ENCODE assay signal across 8 mouse cellular contexts in the genomic region with DNA sequence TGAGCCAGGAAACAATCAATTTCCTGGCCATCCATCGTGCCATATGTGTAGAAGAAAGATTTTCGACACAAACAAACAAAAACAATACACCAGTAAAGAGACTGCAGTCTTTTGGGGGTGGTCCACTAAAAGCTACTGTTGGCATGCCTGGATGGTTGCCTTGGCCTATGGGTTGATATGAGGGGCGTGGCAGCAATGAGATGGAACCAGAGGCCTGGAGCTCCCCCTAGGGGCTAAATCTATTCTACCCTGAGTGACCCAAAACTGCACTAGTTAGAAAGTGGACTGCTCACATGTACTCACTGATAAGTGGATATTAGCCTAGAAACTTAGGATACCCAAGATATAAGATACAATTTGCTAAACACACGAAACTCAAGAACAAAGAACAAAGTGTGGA.
DNase-seq lines count a peak whose midpoint lies in the region; ATAC-seq and TF ChIP-seq lines count a peak whose summit lies in the region.

No protein-coding gene starts in this region.

- no peaks in the 10 kb centered on the region for H3K9me3 ChIP-seq in heart, embryonic 12.5 days (replicated peaks)
- H3K9me3 ChIP-seq in ES-E14 (ENCODE audit: control insufficient read depth, insufficient read depth, low read depth, low read length), result no peaks in the 10 kb centered on the region

- DNase-seq in heart, adult 2 months, result peak; percentile 40 to 51
- peak; percentile 53 for DNase-seq in ES-E14 (ENCODE audit: low read depth, low spot score)
- DNase-seq in c-Kit-positive CD71-positive TER-119-positive erythroid progenitor cells, embryonic 14.5 days (ENCODE audit: low spot score), result peak; percentile 67
- DNase-seq in heart, adult 8-10 months (ENCODE audit: low spot score), result peak; percentile 61
- DNase-seq in layer of hippocampus, postnatal 36 days, result peak; percentile 28 to 38
- peak; percentile 81 for DNase-seq in thymus, postnatal 4 days

- ATAC-seq in heart, embryonic 12.5 days (ENCODE audit: insufficient number of reproducible peaks, low FRiP score), result no peak
- ATAC-seq in megakaryocyte progenitor cell, adult 5-6 weeks (replicated peaks; ENCODE audit: poor library complexity), result peak; percentile 86

- WGBS in heart, adult 2 months, result 56% methylated on average over 4 of the region's 4 CpGs
- 58% methylated on average over 4 of the region's 4 CpGs for WGBS in heart, embryonic 12.5 days

- intact Hi-C loops in heart, adult 2 months (cut with DNase I), result loop anchor here (5.0 kb wide), 1 partner anchor 257 kb away; a partner anchor contains a TSS

- H3K4me2 ChIP-seq in heart, embryonic 12.5 days, result no peak overlapping the region

- TF ChIP-seq EP300 in heart, adult 2 months (IDR thresholded peaks at IDR 0.05; ENCODE audit: insufficient read depth, low read depth, low read length), result no peak

- H3K27me3 ChIP-seq in heart, adult 2 months (ENCODE audit: control insufficient read depth, insufficient read depth, low read length), result no peaks in the 10 kb centered on the region
- H3K27me3 ChIP-seq in heart, embryonic 12.5 days (replicated peaks), result no peaks in the 10 kb centered on the region

- no peak overlapping the region for H3K4me3 ChIP-seq in heart, adult 2 months
- no peak overlapping the region for H3K4me3 ChIP-seq in heart, embryonic 12.5 days
- no peak overlapping the region for H3K4me3 ChIP-seq in ES-E14 (ENCODE audit: insufficient read depth in 1 of 2, low read depth in 1 of 2, low read length in 2 of 2, poor library complexity in 1 of 2, severe bottlenecking in 1 of 2)

- no peak overlapping the region for H3K27ac ChIP-seq in heart, adult 2 months
- H3K27ac ChIP-seq in heart, embryonic 12.5 days (ENCODE audit: poor library complexity, severe bottlenecking), result no peak overlapping the region
- H3K27ac ChIP-seq in ES-E14 (ENCODE audit: insufficient read depth, low read depth, low read length, poor library complexity, severe bottlenecking), result no peak overlapping the region

- no peak overlapping the region for H3K9ac ChIP-seq in heart, adult 2 months (ENCODE audit: low read depth, low read length)
- no peak overlapping the region for H3K9ac ChIP-seq in heart, embryonic 12.5 days
- H3K9ac ChIP-seq in ES-E14 (ENCODE audit: insufficient read depth, low read depth, low read length, poor library complexity, severe bottlenecking), result no peak overlapping the region

- H3K79me2 ChIP-seq in heart, adult 2 months (replicated peaks; ENCODE audit: control insufficient read depth, insufficient read depth, low read length), result no peaks in the 10 kb centered on the region

- peak; percentile 63 for TF ChIP-seq CTCF in heart, adult 2 months (IDR thresholded peaks at IDR 0.05)

- TF ChIP-seq POLR2A in heart, adult 2 months (IDR thresholded peaks at IDR 0.05; ENCODE audit: insufficient read depth, low read depth, low read length), result no peak

- H3K4me1 ChIP-seq in heart, adult 2 months (ENCODE audit: control insufficient read depth, insufficient read depth, low read length), result no peaks in the 10 kb centered on the region
- H3K4me1 ChIP-seq in heart, embryonic 12.5 days (replicated peaks), result no peaks in the 10 kb centered on the region
- no peaks in the 10 kb centered on the region for H3K4me1 ChIP-seq in ES-E14 (ENCODE audit: control insufficient read depth in 2 of 2, insufficient read depth in 2 of 2, low read length in 2 of 2, poor library complexity in 1 of 2)

- in situ Hi-C loops in ES-E14 (cut with MboI; ENCODE audit: low sequenced_read_pairs in 2 of 2, unreplicated experiment in 2 of 2), result no loop called here

- H3K36me3 ChIP-seq in heart, adult 2 months (ENCODE audit: control insufficient read depth, insufficient read depth, low read length), result no peaks in the 10 kb centered on the region
- no peaks in the 10 kb centered on the region for H3K36me3 ChIP-seq in heart, embryonic 12.5 days
- no peaks in the 10 kb centered on the region for H3K36me3 ChIP-seq in ES-E14 (ENCODE audit: control insufficient read depth, insufficient read depth, low read length, poor library complexity, severe bottlenecking)

TF ChIP-seq in ES-E14, 5 proteins besides CTCF, POLR2A, EP300 and RAD21:
- TF ChIP-seq ZC3H11A (IDR thresholded peaks at IDR 0.05; ENCODE audit: borderline replicate concordance, low read depth, low read length) (peak; percentile 22; the same call in 1 of the 2 replicates), HCFC1 (IDR thresholded peaks at IDR 0.05; ENCODE audit: borderline replicate concordance, insufficient read depth, low read length) (no peak)
